Mouse (Mus musculus) midbrain, embryonic 11.5 days (tissue): ENCODE results near the gene Syde2. TPM values are rescaled to one million over a fixed set of nuclear protein-coding genes. Genes with fewer than 3 reads are reported as not detected.

ENCODE experiments used
- polyA plus RNA-seq: library from polyadenylated mRNA; unstranded; fragments of >200 nt; fragmentation: Nextera tagmentation; extraction: Ambion mirVana; gene quantifications from 2 replicates; pipeline ENCODE4 v1.2.1, GENCODE M21; 2014

The Syde2 gene
- polyA plus RNA-seq, 1 experiment from 2014 or later = 0.93 TPM

Other genes with a start within 250 kb of the Syde2 start
- gene Ddah1, start 229.2 kb upstream of the Syde2 start, polyA plus RNA-seq = 26.3 and 26.8 TPM in 2 replicates
- gene Bcl10, start 65.1 kb upstream of the Syde2 start, polyA plus RNA-seq = 57.4 and 59.2 TPM in 2 replicates
- 63.3 and 69.3 TPM in 2 replicates for gene 2410004B18Rik, start 49.9 kb upstream of the Syde2 start, polyA plus RNA-seq
- gene Wdr63, start 120.3 kb downstream of the Syde2 start, polyA plus RNA-seq = not detected in 2 replicates
- gene Mcoln3, start 129.6 kb downstream of the Syde2 start, polyA plus RNA-seq = 3.6 and 5.1 TPM in 2 replicates
- 0.37 and 0.46 TPM in 2 replicates for gene Mcoln2, start 162.0 kb downstream of the Syde2 start, polyA plus RNA-seq
- gene Lpar3, start 233.1 kb downstream of the Syde2 start, polyA plus RNA-seq = 0.37 and 0.41 TPM in 2 replicates